Mouse (Mus musculus) thymus, postnatal 14 days (tissue): ENCODE data around the gene Ntn1.

ENCODE experiments used
- DNase-seq: peaks from one replicate; pipeline ENCODE4 v3.0.0; 2021

The Ntn1 gene

GRCm38 (mm10) chr11:68381318-68381717 lies 19.3 kb downstream of the Ntn1 start:
- DNase-seq = no peak

DNA sequence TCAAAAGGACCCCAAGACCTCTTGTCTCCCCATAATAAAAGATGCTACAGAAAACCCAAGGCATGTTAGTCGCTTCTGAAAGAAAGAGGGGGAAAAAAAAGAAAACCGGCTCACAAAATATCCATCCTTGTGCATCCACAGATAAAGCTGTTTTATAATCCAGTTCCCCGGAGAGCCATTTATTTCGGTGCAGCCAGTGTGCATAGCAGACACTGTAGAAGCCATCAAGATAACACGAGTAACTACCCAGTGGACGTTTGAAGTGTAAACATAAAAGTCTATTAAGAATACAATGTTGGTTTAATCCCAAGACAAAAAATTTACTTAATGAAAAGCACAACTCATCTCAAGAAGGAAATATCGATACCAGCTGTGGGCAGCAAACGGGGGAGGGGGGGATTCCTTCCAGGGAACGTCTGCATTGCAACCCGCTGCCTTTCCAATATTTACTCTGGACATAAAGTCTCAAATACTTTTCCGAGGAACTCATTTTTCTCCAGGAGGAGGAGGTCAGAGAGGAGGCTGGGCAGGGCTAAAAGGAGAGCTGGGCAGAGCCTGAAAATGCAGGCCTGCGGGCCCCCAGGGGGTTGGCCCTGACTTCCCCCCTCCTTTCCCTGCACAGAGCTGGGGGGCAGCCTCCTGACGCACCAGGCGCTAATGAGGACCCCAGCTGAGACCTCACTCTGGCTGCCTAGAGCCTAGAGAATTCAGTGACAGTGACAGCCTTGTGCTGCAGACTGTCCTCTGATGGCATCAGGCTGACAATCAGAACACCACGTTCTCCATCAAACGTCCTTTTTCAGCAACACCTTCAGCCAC lies 21.5 kb downstream of the Ntn1 start:
- no peak for DNase-seq

DNA sequence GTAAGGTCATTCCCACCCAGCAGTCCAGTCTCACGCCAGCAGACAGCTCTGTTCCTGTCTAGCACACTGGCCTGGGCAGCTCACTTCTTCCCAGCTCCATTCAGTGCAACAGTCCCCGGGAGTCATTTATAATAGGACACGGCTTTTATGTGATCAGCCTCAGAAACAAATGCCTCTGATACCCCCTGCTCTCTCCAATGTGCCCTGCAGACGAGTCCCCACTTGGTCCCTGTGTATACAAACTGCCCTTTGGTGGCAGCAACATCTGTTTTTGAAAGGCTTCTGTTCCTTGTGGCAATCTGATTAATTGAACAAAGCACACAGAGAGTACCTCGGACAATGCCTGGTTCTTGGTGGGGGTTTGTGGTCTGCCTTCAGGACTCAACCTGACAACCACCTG lies 22.2 kb downstream of the Ntn1 start:
- no peak for DNase-seq

- DNase-seq = no peak
Measured at GRCm38 (mm10) chr11:68373105-68373504, 27.5 kb downstream of the Ntn1 start.

DNA sequence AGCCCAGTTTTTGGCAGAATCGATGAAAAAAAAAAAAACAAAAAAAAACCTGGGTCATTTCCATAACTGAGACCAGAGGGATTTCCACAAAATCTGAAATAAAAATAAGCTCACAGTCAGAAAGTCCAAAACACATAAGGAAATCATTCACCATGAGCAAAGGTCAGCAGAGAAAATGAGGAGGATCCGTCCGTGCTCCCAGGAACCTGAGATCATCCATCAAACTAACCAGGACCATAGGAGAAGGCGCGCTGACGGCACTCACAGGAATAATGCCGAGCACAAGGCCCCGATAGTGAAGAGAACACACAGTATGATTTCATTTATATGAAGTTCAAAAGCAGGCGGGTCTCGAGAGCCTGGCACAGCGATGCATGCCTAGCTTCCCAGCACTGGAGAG lies 29.0 kb downstream of the Ntn1 start:
- DNase-seq = no peak

DNA sequence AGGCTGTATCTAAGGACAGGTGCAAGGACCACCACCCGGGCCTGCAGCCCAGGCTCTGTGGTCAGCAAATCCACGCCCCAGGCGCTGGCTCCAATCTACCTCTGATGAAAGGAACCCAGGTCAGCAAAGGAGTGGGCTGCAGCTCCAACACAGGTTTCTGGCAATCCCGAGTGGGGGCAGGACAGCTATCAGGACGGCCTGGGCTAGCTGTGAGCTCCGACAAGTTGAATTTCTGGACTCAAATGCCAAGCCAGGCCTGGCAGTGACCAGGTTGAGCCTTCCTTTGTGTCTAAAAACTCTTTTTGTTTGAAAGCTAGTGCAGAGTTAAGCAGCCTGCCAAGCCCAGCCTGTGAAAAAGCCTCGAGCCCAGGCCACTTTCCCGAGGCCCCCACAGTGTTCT lies 43.7 kb downstream of the Ntn1 start:
- DNase-seq = no peak

- DNase-seq = no peak
Measured at GRCm38 (mm10) chr11:68355561-68355960, 45.1 kb downstream of the Ntn1 start.

DNA sequence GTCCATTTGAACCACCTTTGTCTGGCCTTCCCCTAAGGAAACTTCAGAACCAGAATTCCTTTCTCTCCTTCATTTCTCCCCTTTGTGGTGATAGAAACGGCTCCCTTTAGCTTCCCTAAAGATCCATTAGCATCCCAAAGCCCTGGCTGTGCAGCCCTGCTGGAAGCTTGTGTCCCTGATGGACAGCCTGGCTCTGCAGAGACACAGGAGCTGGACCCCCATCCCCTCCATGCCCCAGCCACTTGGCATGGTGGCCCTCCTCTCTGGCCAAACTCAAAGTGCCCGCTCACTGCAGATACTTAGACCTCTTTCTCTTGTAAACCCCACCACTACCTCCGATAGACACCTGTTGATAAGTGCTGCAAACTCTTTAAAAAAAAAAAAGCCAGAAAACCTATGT lies 45.8 kb downstream of the Ntn1 start:
- no peak for DNase-seq

DNA sequence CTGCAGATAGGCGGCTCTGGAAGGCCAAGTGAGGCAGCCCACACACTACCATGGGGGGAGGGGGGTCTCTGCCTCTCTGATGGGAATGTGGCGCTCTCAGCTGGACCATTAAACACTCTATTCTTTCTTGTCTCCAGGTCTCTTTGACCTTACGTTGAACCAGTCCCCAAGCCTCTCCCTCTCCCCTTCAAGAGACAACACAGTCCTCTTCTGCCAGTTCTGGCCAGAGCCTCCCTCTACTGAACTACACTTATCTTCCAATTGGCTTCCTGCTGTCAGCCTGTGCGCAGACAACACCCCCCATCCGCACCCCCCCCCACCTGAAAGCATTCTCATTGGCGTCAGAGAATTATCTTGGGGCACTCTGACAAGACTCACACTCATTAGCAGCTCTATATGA lies 48.4 kb downstream of the Ntn1 start:
- no peak for DNase-seq

DNA sequence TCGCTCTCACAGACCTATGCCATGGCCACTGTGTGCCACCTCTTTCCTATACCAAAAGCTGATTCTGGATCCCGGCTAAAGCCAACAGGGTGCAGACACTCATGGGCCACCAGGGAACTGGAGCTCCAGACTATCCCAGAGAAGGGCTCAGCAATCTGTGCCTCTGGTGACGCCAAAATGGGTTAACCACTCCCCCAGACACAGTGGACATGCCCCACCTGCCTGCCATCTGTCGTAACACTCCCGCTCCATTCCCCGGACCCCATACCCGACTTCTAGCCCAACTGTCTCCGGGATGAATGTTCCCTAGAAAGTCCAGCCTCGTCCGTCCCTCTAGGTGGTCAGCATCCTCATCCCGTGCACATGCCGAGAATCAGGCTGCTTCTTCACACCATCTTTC lies 51.8 kb downstream of the Ntn1 start:
- no peak for DNase-seq

- no peak for DNase-seq
Measured at GRCm38 (mm10) chr11:68348083-68348482, 52.5 kb downstream of the Ntn1 start.

- DNase-seq = no peak
Measured at GRCm38 (mm10) chr11:68347508-68347907, 53.1 kb downstream of the Ntn1 start.

- no peak for DNase-seq
Measured at GRCm38 (mm10) chr11:68346099-68346498, 54.5 kb downstream of the Ntn1 start.

GRCm38 (mm10) chr11:68344221-68344620 lies 56.4 kb downstream of the Ntn1 start:
- DNase-seq = no peak

GRCm38 (mm10) chr11:68342761-68343160 lies 57.9 kb downstream of the Ntn1 start:
- DNase-seq = no peak

DNA sequence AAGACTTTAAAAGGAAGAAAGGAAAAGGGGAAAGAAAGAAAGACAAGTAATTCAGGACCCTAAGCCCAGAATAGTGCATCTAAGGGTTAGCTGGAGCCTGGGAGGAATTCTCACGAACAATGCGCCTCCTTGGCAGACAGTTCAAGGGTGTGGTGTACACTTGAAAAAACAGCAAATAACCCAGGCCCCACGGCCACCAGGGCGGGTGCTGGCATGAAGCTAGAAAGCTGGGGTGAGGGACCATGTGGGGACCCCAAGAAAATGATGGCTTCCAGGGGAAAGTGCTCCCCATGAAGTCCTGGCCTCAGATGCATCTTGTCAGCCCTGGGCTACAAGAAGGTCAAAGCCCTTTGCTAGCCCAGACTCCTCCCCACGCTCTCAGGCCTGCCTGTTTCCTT lies 58.6 kb downstream of the Ntn1 start:
- no peak for DNase-seq

GRCm38 (mm10) chr11:68341111-68342002 lies 59.3 kb downstream of the Ntn1 start:
- DNase-seq = peak; percentile 11

GRCm38 (mm10) chr11:68340366-68340765 lies 60.3 kb downstream of the Ntn1 start:
- DNase-seq = no peak

DNA sequence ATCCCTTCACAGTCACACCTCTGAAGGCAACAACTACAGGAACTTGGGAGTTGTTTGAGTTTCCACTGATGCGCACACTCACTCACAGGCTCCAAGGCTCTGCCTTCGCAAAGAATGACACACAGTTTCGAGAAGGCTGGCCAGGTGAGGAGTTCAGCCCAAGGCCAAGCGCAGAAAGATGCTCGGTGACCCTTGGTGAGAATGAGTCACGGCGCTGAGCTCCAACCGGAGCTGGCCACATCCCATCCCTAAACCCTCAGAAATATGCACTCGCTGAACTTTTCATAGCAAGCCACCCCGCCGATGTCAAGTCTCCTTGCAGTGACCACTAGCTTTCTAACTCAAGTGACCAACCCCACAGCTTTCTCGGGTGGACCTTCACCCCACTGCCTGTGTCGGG lies 60.8 kb downstream of the Ntn1 start:
- no peak for DNase-seq

GRCm38 (mm10) chr11:68339331-68339730 lies 61.3 kb downstream of the Ntn1 start:
- no peak for DNase-seq

DNA sequence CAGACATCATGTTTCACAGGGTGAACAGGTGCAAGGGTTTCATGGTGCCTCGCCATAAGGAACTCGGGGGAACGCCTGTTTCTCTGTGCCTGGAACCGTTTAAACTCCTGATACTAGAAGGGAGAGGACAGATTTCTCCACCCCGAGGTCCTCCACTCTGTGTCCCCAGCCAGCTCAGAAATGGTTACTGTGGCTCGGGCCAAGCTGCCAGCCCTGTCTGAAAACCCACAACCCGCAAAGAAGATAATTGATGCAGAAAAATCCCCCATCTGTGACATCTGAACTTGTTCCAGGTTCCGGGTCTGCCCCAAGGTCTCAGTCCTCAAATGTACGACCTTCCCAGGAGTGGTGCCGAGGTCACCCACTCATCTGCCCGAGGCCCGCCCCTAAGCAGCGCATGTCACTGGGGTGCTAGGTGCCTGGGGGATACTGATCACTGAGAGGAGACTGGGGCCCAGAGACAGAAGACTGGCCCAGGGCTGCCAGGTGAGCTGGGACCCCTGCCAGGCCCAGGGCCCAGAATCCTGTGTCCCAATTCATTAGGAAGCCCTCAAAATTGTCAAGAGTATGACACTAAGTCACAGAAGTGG lies 68.9 kb downstream of the Ntn1 start:
- DNase-seq = no peak

DNA sequence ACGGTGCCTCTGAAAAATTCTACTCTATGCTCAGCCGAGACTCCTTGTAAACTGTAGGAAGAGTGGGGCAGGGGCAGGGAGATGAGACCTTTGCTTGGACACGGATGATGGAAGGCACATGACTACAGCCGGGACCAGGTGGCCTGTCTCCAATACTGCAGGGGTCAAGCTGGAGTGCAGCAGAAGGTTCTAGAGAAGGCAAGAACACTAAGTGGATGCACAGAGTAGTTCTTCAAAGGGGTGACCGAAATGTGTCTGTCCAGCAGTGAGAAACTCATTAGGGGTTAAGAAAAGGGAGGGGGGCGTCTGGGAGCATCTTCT lies 69.5 kb downstream of the Ntn1 start:
- no peak for DNase-seq

GRCm38 (mm10) chr11:68330398-68331116 lies 70.1 kb downstream of the Ntn1 start:
- DNase-seq = no peak
